Mouse (Mus musculus) hindbrain, embryonic 11.5 days (tissue): ENCODE measurements around the gene 4930548H24Rik. TPM values are rescaled to one million over a fixed set of nuclear protein-coding genes. Genes with fewer than 3 reads are reported as not detected.

Source experiments
- ATAC-seq: fragments of 200-750 bp; cut with Nextera tagmentation; 2 replicates; pipeline ENCODE4 v1.8.0; 2017; ENCODE audit warnings: mild to moderate bottlenecking, moderate TSS enrichment, moderate library complexity; ENCODE audit not compliant: low FRiP score
- DNase-seq: peaks from one replicate; pipeline ENCODE4 v3.0.0-alpha.2; 2015; ENCODE audit warnings: low spot score
- H3K27ac ChIP-seq: fragments of 300-500 bp; sonication (generic); 2 replicates; pipeline ENCODE4 v1.5.1; 2014; ENCODE audit warnings: mild to moderate bottlenecking, low read depth, low read length
- H3K27me3 ChIP-seq: fragments of 300-500 bp; sonication (generic); 2 replicates; pipeline ENCODE4 v1.6.1; 2014; ENCODE audit warnings: mild to moderate bottlenecking, low read length, moderate library complexity, mixed read lengths; ENCODE audit not compliant: control insufficient read depth, insufficient read depth
- H3K36me3 ChIP-seq: fragments of 300-500 bp; sonication (generic); 2 replicates; pipeline ENCODE4 v1.6.1; 2014; ENCODE audit warnings: mild to moderate bottlenecking, low read length, moderate library complexity, mixed read lengths; ENCODE audit not compliant: control insufficient read depth, insufficient read depth
- H3K4me1 ChIP-seq: fragments of 300-500 bp; sonication (generic); replicated peaks from 2 replicates; pipeline ENCODE4 v1.6.1; 2014; ENCODE audit warnings: low read length, mixed read lengths; ENCODE audit not compliant: control insufficient read depth, insufficient read depth
- H3K4me2 ChIP-seq: fragments of 300-500 bp; sonication (generic); replicated peaks from 2 replicates; pipeline ENCODE4 v1.6.1; 2014; ENCODE audit warnings: mild to moderate bottlenecking, low read depth, low read length
- H3K4me3 ChIP-seq: fragments of 300-500 bp; sonication (generic); 2 replicates; pipeline ENCODE4 v1.5.1; 2014; ENCODE audit warnings: low read depth, low read length
- H3K9ac ChIP-seq: fragments of 300-500 bp; sonication (generic); 2 replicates; pipeline ENCODE4 v1.6.1; 2014; ENCODE audit warnings: low read depth, low read length
- H3K9me3 ChIP-seq: fragments of 300-500 bp; sonication (generic); 2 replicates; pipeline ENCODE4 v1.6.1; 2016; ENCODE audit warnings: low read length; ENCODE audit not compliant: control insufficient read depth
- WGBS: fragments of 180-500 bp; shearing (Covaris S2); extraction: QIAGEN DNeasy Blood & Tissue Kit; methylation state at CpG from one replicate; pipeline ENCODE4 v1.1.7; 2014; 5-methylcytosine and 5-hydroxymethylcytosine counted together
- polyA plus RNA-seq: library from polyadenylated mRNA; unstranded; fragments of >200 nt; fragmentation: Nextera tagmentation; extraction: Ambion mirVana; gene quantifications from 2 replicates; pipeline ENCODE4 v1.2.1, GENCODE M21; 2014

Gene 4930548H24Rik
- polyA plus RNA-seq, result 0.08 TPM in 1 of 2 replicates, not detected in the other

- DNase-seq (no peak), ATAC-seq (no peak)
- H3K27ac ChIP-seq, result no peak within 1 kb of the TSS
- WGBS, result 96% methylated on average over 3 of the region's 3 CpGs
- no peak within 1 kb of the TSS for H3K4me3 ChIP-seq
- H3K36me3 ChIP-seq, result no peaks in the 10 kb centered on the region
- H3K9ac ChIP-seq, result no peak within 1 kb of the TSS
- no peaks in the 10 kb centered on the region for H3K9me3 ChIP-seq
- no peaks in the 10 kb centered on the region for H3K27me3 ChIP-seq
- no peak within 1 kb of the TSS for H3K4me2 ChIP-seq
- no peaks in the 10 kb centered on the region for H3K4me1 ChIP-seq
These were observed at the start of gene 4930548H24Rik for GRCm38 (mm10) chr5:31485440-31485839. 4930548H24Rik (plus strand) TSS chr5:31485740.

GRCm38 (mm10) chr5:31451336-31451735 is 34.2 kb upstream of the 4930548H24Rik start:
- DNase-seq, result no peak
- H3K4me1 ChIP-seq, result no peaks in the 10 kb centered on the region; the same call in 1 of the 2 replicates
- H3K4me2 ChIP-seq, result no peak overlapping the region

GRCm38 (mm10) chr5:31451878-31452561 is 33.5 kb upstream of the 4930548H24Rik start, which contains the start of gene Zfp512:
Zfp512 (plus strand) TSS chr5:31452431.
- Histone ChIP-seq H3K36me3 (no peaks in the 10 kb centered on the region), H3K9ac (peak within 1 kb of the TSS; percentile 65), H3K27ac (no peak within 1 kb of the TSS), H3K27me3 (no peaks in the 10 kb centered on the region), H3K4me2 (peak within 1 kb of the TSS; percentile 73), H3K4me3 (peak within 1 kb of the TSS; percentile 46), H3K9me3 (no peaks in the 10 kb centered on the region), H3K4me1 (no peaks in the 10 kb centered on the region; the same call in 1 of the 2 replicates)
- DNase-seq, result peak; percentile 96
- WGBS, result 6% methylated on average over 23 of the region's 23 CpGs
- peak; percentile 99 for ATAC-seq

More at GRCm38 (mm10) chr5:31451336-31451735, 34.2 kb upstream of the 4930548H24Rik start:
- no peak overlapping the region for H3K9ac ChIP-seq
- WGBS, result 89% methylated on average over 2 of the region's 2 CpGs
- no peak overlapping the region for H3K4me3 ChIP-seq
- H3K9me3 ChIP-seq, result no peaks in the 10 kb centered on the region
- H3K36me3 ChIP-seq, result no peaks in the 10 kb centered on the region
- H3K27me3 ChIP-seq, result no peaks in the 10 kb centered on the region
- no peak overlapping the region for H3K27ac ChIP-seq
- no peak for ATAC-seq

- WGBS, result under 1% methylated on average over 11 of the region's 11 CpGs
These were observed 33.0 kb upstream of the 4930548H24Rik start for GRCm38 (mm10) chr5:31452562-31452878.

GRCm38 (mm10) chr5:31452886-31453410 is 32.6 kb upstream of the 4930548H24Rik start:
- H3K9ac ChIP-seq, result peak overlapping the region; percentile 54
- no peak for ATAC-seq
- no peaks in the 10 kb centered on the region for H3K36me3 ChIP-seq
- no peaks in the 10 kb centered on the region; the same call in 1 of the 2 replicates for H3K4me1 ChIP-seq
- DNase-seq, result peak; percentile 21
- peak overlapping the region; percentile 46 for H3K4me3 ChIP-seq
- 20% methylated on average over 7 of the region's 7 CpGs for WGBS
- H3K4me2 ChIP-seq, result peak overlapping the region; percentile 73
- H3K27ac ChIP-seq, result no peak overlapping the region
- no peaks in the 10 kb centered on the region for H3K9me3 ChIP-seq
- H3K27me3 ChIP-seq, result no peaks in the 10 kb centered on the region

More at GRCm38 (mm10) chr5:31452562-31452878, 33.0 kb upstream of the 4930548H24Rik start:
- Histone ChIP-seq H3K9me3 (no peaks in the 10 kb centered on the region), H3K36me3 (no peaks in the 10 kb centered on the region), H3K27me3 (no peaks in the 10 kb centered on the region), H3K4me3 (peak overlapping the region; percentile 46), H3K4me1 (no peaks in the 10 kb centered on the region; the same call in 1 of the 2 replicates), H3K4me2 (peak overlapping the region; percentile 73), H3K27ac (no peak overlapping the region), H3K9ac (peak overlapping the region; percentile 65)
- DNase-seq, result no peak
- ATAC-seq, result no peak

- Histone ChIP-seq H3K9ac (no peak overlapping the region), H3K27me3 (no peaks in the 10 kb centered on the region), H3K9me3 (no peaks in the 10 kb centered on the region), H3K36me3 (peaks cover 12% of the 10 kb centered on the region), H3K4me1 (no peaks in the 10 kb centered on the region), H3K4me3 (no peak overlapping the region), H3K4me2 (no peak overlapping the region), H3K27ac (no peak overlapping the region)
- 97% methylated on average over 3 of the region's 3 CpGs for WGBS
- DNase-seq, result no peak
- ATAC-seq, result no peak
These were observed 17.7 kb upstream of the 4930548H24Rik start for GRCm38 (mm10) chr5:31467798-31468197.

GRCm38 (mm10) chr5:31469711-31470110 is 15.8 kb upstream of the 4930548H24Rik start:
- 94% methylated on average over 6 of the region's 6 CpGs for WGBS
- H3K4me3 ChIP-seq, result no peak overlapping the region
- H3K9me3 ChIP-seq, result no peaks in the 10 kb centered on the region
- H3K4me2 ChIP-seq, result no peak overlapping the region
- no peaks in the 10 kb centered on the region for H3K27me3 ChIP-seq
- no peak overlapping the region for H3K27ac ChIP-seq
- no peaks in the 10 kb centered on the region for H3K4me1 ChIP-seq
- ATAC-seq (no peak), DNase-seq (no peak)
- no peak overlapping the region for H3K9ac ChIP-seq
- H3K36me3 ChIP-seq, result peaks cover 13% of the 10 kb centered on the region

GRCm38 (mm10) chr5:31470334-31470733 is 15.2 kb upstream of the 4930548H24Rik start:
- Histone ChIP-seq H3K27ac (no peak overlapping the region), H3K9me3 (no peaks in the 10 kb centered on the region), H3K4me1 (no peaks in the 10 kb centered on the region), H3K4me3 (no peak overlapping the region), H3K9ac (no peak overlapping the region), H3K36me3 (peaks cover 13% of the 10 kb centered on the region), H3K27me3 (no peaks in the 10 kb centered on the region), H3K4me2 (no peak overlapping the region)
- 81% methylated on average over 7 of the region's 7 CpGs for WGBS
- DNase-seq (peak; percentile 64), ATAC-seq (no peak)

- no peaks in the 10 kb centered on the region for H3K4me1 ChIP-seq
- H3K9me3 ChIP-seq, result no peaks in the 10 kb centered on the region
- H3K4me3 ChIP-seq, result no peak overlapping the region
- no peak overlapping the region for H3K9ac ChIP-seq
- 95% methylated on average over 4 of the region's 4 CpGs for WGBS
- DNase-seq (no peak), ATAC-seq (no peak)
- no peaks in the 10 kb centered on the region for H3K27me3 ChIP-seq
- H3K4me2 ChIP-seq, result no peak overlapping the region
- no peaks in the 10 kb centered on the region; the same call in none of the 2 replicates for H3K36me3 ChIP-seq
- H3K27ac ChIP-seq, result no peak overlapping the region
These were observed 5.0 kb upstream of the 4930548H24Rik start for GRCm38 (mm10) chr5:31480536-31480935.
